In genomic region chr17:44776738-44777270, GRCm38 (mm10) we compare ENCODE assay signal across 7 mouse cellular contexts. TPM values are rescaled to one million over a fixed set of nuclear protein-coding genes. Genes with fewer than 3 reads are reported as not detected.
DNase-seq lines count a peak whose midpoint lies in the region; ATAC-seq and TF ChIP-seq lines count a peak whose summit lies in the region.

TSS of gene Supt3 (plus strand) at chr17:44777152.

- no peaks in the 10 kb centered on the region for H3K9me3 ChIP-seq in embryonic facial prominence, embryonic 12.5 days
- H3K9me3 ChIP-seq in limb, embryonic 12.5 days, result no peaks in the 10 kb centered on the region
- no peaks in the 10 kb centered on the region for H3K9me3 ChIP-seq in midbrain, embryonic 15.5 days

- peak within 1 kb of the TSS; percentile 94 for H3K27ac ChIP-seq in embryonic facial prominence, embryonic 12.5 days
- H3K27ac ChIP-seq in kidney, adult 2 months (ENCODE audit: insufficient read depth, low read depth, low read length), result peak within 1 kb of the TSS; percentile 69
- H3K27ac ChIP-seq in limb, embryonic 12.5 days, result peak within 1 kb of the TSS; percentile 85
- H3K27ac ChIP-seq in midbrain, embryonic 15.5 days, result peak within 1 kb of the TSS; percentile 92
- H3K27ac ChIP-seq in spleen, adult 2 months (ENCODE audit: insufficient read depth, low read length), result peak within 1 kb of the TSS; percentile 76

- peaks cover 3% of the 10 kb centered on the region; the same call in 1 of the 2 replicates for H3K4me1 ChIP-seq in embryonic facial prominence, embryonic 12.5 days
- H3K4me1 ChIP-seq in kidney, adult 2 months (ENCODE audit: control insufficient read depth, insufficient read depth, low read length), result no peaks in the 10 kb centered on the region
- peaks cover 8% of the 10 kb centered on the region for H3K4me1 ChIP-seq in limb, embryonic 12.5 days (replicated peaks)
- peaks cover 5% of the 10 kb centered on the region; the same call in 1 of the 2 replicates for H3K4me1 ChIP-seq in midbrain, embryonic 15.5 days
- no peaks in the 10 kb centered on the region for H3K4me1 ChIP-seq in spleen, adult 2 months (ENCODE audit: control insufficient read depth, insufficient read depth, insufficient read length)

- H3K27me3 ChIP-seq in embryonic facial prominence, embryonic 12.5 days, result no peaks in the 10 kb centered on the region
- H3K27me3 ChIP-seq in kidney, adult 2 months (replicated peaks; ENCODE audit: control insufficient read depth, insufficient read depth, low read length), result no peaks in the 10 kb centered on the region
- 0 out of 2 replicates have a peak, but pooled peaks cover 4% of the 10 kb centered on the region for H3K27me3 ChIP-seq in limb, embryonic 12.5 days
- no peaks in the 10 kb centered on the region for H3K27me3 ChIP-seq in midbrain, embryonic 15.5 days (replicated peaks)
- H3K27me3 ChIP-seq in spleen, adult 2 months (ENCODE audit: control insufficient read depth, insufficient read depth, low read length), result no peaks in the 10 kb centered on the region

- H3K9ac ChIP-seq in embryonic facial prominence, embryonic 12.5 days, result peak within 1 kb of the TSS; percentile 92
- peak within 1 kb of the TSS; percentile 90 for H3K9ac ChIP-seq in limb, embryonic 12.5 days (replicated peaks)
- H3K9ac ChIP-seq in midbrain, embryonic 15.5 days, result peak within 1 kb of the TSS; percentile 99

- TF ChIP-seq CTCF in kidney, adult 2 months (conservative IDR thresholded peaks at IDR 0.05; ENCODE audit: insufficient read depth, insufficient read length, low read depth, low read length), result 0 out of 2 replicates have a peak, but pooled peaks have one; percentile 23
- no peak for TF ChIP-seq CTCF in spleen, adult 2 months (IDR thresholded peaks at IDR 0.05; ENCODE audit: extremely low read depth, insufficient read depth, insufficient read length, insufficient replicate concordance)

- H3K4me3 ChIP-seq in embryonic facial prominence, embryonic 12.5 days, result peak within 1 kb of the TSS; percentile 90
- H3K4me3 ChIP-seq in kidney, adult 2 months (ENCODE audit: insufficient read depth, low read depth, low read length), result peak within 1 kb of the TSS; percentile 99
- peak within 1 kb of the TSS; percentile 83 for H3K4me3 ChIP-seq in limb, embryonic 12.5 days (replicated peaks)
- H3K4me3 ChIP-seq in midbrain, embryonic 15.5 days, result peak within 1 kb of the TSS; percentile 97
- H3K4me3 ChIP-seq in spleen, adult 2 months (ENCODE audit: extremely low read depth, insufficient read depth, insufficient read length), result peak within 1 kb of the TSS; percentile 89

- H3K4me2 ChIP-seq in embryonic facial prominence, embryonic 12.5 days (replicated peaks), result peak within 1 kb of the TSS; percentile 70
- H3K4me2 ChIP-seq in limb, embryonic 12.5 days, result peak within 1 kb of the TSS; percentile 78
- H3K4me2 ChIP-seq in midbrain, embryonic 15.5 days, result peak within 1 kb of the TSS; percentile 71

- no peaks in the 10 kb centered on the region for H3K36me3 ChIP-seq in embryonic facial prominence, embryonic 12.5 days
- no peaks in the 10 kb centered on the region for H3K36me3 ChIP-seq in kidney, adult 2 months (ENCODE audit: control insufficient read depth, insufficient read depth, low read length)
- H3K36me3 ChIP-seq in limb, embryonic 12.5 days, result no peaks in the 10 kb centered on the region
- H3K36me3 ChIP-seq in midbrain, embryonic 15.5 days (replicated peaks), result no peaks in the 10 kb centered on the region
- H3K36me3 ChIP-seq in spleen, adult 2 months (ENCODE audit: control insufficient read depth, insufficient read depth, low read length), result no peaks in the 10 kb centered on the region

- no peak for TF ChIP-seq POLR2A in kidney, adult 2 months (IDR thresholded peaks at IDR 0.05; ENCODE audit: low read depth, low read length)
- no peak for TF ChIP-seq POLR2A in spleen, adult 2 months (IDR thresholded peaks at IDR 0.05; ENCODE audit: low read depth, low read length)

- DNase-seq in adrenal gland, postnatal 25 days, result peak; percentile 98
- DNase-seq in heart, adult 18-20 months, result peak; percentile 97
- DNase-seq in kidney, adult 2 months, result peak; percentile 97
- peak; percentile 89 to 94 for DNase-seq in spleen, adult 2 months (ENCODE audit: low read depth in 1 of 2, low spot score in 2 of 2)

- peak; percentile 97 for ATAC-seq in embryonic facial prominence, embryonic 12.5 days (ENCODE audit: insufficient number of reproducible peaks, insufficient read depth, low FRiP score, low TSS enrichment)
- ATAC-seq in limb, embryonic 12.5 days (ENCODE audit: insufficient number of reproducible peaks, insufficient read depth, low FRiP score, low TSS enrichment, low read depth), result peak; percentile 96
- ATAC-seq in midbrain, embryonic 15.5 days (replicated peaks), result peak; percentile 98

- WGBS in embryonic facial prominence, embryonic 12.5 days, result 0% methylated on average over 21 of the region's 40 CpGs
- under 1% methylated on average over 40 of the region's 40 CpGs for WGBS in kidney, adult 2 months
- WGBS in limb, embryonic 12.5 days, result 0% methylated on average over 38 of the region's 40 CpGs
- under 1% methylated on average over 40 of the region's 40 CpGs for WGBS in midbrain, embryonic 15.5 days
- WGBS in spleen, adult 2 months, result 1% methylated on average over 32 of the region's 40 CpGs

RNA-seq across cellular contexts. Expression of gene Supt3, which starts in this region (rescaled TPM):
- total RNA-seq in adrenal gland, postnatal 25 days (2021), result 25.9 and 26.1 TPM in 2 replicates
- 27.6 and 27.8 TPM in 2 replicates for polyA plus RNA-seq in embryonic facial prominence, embryonic 12.5 days (2016; fragmentation: Nextera tagmentation; extraction: Ambion mirVana)
- total RNA-seq in heart, adult 18-20 months (2021), result 10 to 100 TPM; 16.4 to 18.4 TPM
- 5.5 and 6.4 TPM in 2 replicates for polyA plus RNA-seq in kidney, adult 2 months (2012; rRNA removed)
- 26.1 and 28.0 TPM in 2 replicates for polyA plus RNA-seq in limb, embryonic 12.5 days (2016; fragmentation: Nextera tagmentation; extraction: Ambion mirVana)
- 20.3 and 21.5 TPM in 2 replicates for polyA plus RNA-seq in midbrain, embryonic 15.5 days (2015; fragmentation: Nextera tagmentation; extraction: Ambion mirVana)
- 2.6 and 3.2 TPM in 2 replicates for polyA plus RNA-seq in spleen, adult 2 months (2012; rRNA removed)

Comparison
In these comparisons a context has a peak if more than half of its experiments do, and no peak if none do; other contexts are left out.
1. Peak in every context shown above with its lines: DNase-seq, ATAC-seq, H3K4me3 ChIP-seq and H3K27ac ChIP-seq.